Mouse (Mus musculus) erythroblast, embryonic 14.5 days (primary cell): ENCODE results near the gene Rnf180.

Source experiments
- GATA1 ChIP-seq: IDR thresholded peaks from 2 replicates; pipeline ENCODE4 v1.6.1; 2012; ENCODE audit warnings: low read length, inconsistent platforms, mixed read lengths
- TAL1 ChIP-seq: IDR thresholded peaks from 3 replicates; pipeline ENCODE4 v1.6.1; 2012; ENCODE audit warnings: low read length, inconsistent platforms, mixed read lengths

DNA sequence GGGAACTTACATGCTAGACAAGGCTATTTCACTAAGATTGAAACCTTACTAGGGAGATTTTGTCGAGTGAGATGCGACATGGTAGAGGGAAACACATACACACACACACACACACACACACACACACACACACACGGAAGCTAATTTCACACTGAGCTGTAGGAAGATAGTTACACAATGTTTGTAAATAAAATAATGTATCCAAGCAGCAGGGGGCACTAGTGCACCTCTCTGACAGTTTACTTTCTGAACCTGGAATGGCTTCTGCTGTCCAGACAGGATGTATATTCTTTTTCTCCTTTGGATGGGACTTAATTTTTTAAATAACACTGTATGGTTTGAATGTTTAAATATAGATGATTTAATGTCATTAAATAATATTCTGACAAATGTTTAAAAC is 27.9 kb downstream of the Rnf180 start:
- no peak for TF ChIP-seq GATA1
- TF ChIP-seq TAL1, result no peak
